Mouse (Mus musculus): ENCODE results near the gene Cd47. TPM values are rescaled to one million over a fixed set of nuclear protein-coding genes. Genes with fewer than 3 reads are reported as not detected.

Cd47 gene
- polyA plus RNA-seq, 1 experiment from 2014 or later = 192 TPM

DNA sequence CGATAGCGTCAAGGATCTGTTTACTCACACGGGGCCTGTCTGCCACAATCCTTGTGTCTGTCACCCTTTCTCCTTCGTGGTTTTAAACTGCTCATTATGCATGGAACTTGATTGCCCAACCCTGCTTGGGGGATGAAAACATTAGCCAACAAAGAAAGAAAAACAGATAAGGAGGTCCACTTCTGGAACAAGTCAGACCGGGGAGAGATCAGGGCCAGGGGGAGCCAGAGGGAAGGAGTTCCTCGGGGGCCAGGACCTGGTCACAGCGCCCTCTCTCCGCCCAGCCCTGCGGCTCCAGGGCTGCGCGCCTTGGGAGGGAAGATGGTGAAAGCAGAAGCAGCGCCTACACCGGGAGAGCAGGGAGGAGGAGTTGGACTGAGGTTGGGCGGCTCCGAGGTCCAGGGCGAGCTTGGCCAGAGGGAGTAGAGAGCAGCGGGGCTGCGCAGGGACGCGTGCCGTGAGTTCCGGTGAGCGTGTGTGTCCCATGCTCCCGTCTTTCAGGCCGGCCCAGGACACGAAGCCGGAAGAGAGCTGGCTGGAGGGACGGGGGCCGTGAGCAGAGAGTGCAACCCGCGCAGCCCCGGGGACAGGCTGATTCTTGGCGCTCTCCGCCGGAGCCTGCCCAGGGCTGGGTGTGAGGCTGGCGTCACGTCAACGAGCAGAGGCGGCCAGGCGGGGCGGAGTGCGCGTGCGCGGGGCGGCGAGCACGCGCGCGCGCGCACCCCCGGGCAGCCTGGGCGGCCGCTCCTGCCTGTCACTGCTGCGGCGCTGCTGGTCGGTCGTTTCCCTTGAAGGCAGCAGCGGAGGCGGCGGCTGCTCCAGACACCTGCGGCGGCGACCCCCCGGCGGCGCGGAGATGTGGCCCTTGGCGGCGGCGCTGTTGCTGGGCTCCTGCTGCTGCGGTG lies 54.9 kb downstream of the Cd47 start:
- Histone ChIP-seq H3K4me2 (ENCODE audit: low read length) (peak overlapping the region; percentile 74), H3K4me3 (ENCODE audit: low read length) (peak overlapping the region; percentile 96), H3K4me1 (ENCODE audit: control insufficient read depth, insufficient read depth, low read depth, low read length) (peaks cover 6% of the 10 kb centered on the region), H3K9ac (ENCODE audit: low read depth, low read length) (peak overlapping the region; percentile 96), H3K9me3 (ENCODE audit: control insufficient read depth, low read length) (no peaks in the 10 kb centered on the region), H3K36me3 (ENCODE audit: control insufficient read depth, insufficient read depth, low read length) (no peaks in the 10 kb centered on the region), H3K27me3 (replicated peaks; ENCODE audit: control insufficient read depth, insufficient read depth, low read length) (no peaks in the 10 kb centered on the region), H3K27ac (ENCODE audit: low read depth, low read length) (peak overlapping the region; percentile 99)
- ATAC-seq = peak; percentile 96
- 2% methylated on average over 52 of the region's 74 CpGs for WGBS

DNA sequence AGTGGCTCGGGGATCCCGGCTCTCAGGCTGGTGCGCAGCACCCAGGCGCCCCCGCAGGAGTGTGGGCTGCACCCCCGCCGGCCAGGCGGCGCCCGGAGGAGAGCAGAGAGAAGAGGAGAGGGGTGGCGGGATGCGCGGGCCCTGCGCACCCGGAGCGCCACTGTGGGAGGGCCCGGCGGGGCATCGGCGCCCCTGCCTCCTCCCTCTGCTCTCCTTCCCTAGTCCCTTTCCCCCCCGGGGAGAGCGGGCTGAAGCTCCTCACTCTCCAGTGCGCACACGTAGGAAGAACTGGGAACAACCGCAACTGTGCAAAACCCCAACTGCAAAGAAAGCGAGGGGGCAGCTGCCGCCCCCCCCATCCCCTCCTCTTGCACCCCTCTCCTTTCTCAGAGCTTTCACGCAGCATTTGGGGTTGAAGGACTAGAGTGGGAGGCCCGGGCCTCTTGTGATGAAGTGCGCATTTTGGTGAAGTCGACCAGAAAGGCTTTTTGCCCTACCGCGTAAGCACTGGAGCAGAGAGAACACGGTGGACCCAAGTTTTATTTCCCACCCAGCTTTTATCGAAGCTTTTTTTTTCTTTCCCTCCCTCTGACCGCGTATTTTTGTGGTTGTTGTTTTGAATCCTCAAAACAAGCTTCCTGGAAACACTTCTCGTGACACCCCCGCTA lies 55.6 kb downstream of the Cd47 start:
- H3K9me3 ChIP-seq (ENCODE audit: control insufficient read depth, low read length) = no peaks in the 10 kb centered on the region
- H3K4me1 ChIP-seq (ENCODE audit: control insufficient read depth, insufficient read depth, low read depth, low read length) = peaks cover 6% of the 10 kb centered on the region
- peak overlapping the region; percentile 96 for H3K9ac ChIP-seq (ENCODE audit: low read depth, low read length)

DNA sequence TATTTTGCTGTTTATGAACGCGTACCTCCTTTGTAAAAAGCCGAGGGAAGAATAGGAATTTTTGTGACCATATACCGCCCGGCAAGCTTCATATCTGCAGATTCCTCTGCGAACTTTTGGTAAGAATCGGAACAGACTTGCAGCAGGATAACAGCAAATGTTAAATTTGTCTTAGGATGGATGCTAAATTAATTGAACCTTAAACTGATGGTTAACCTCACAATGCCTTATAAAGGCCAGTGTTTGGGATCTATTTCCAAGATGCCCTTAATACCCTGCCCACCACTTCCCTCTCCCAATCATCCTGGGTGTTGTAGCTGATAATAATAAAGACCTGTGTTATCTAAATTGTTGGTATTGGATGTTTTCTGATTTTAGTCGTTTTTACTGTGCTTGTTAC lies 56.3 kb downstream of the Cd47 start:
- Histone ChIP-seq H3K27me3 (replicated peaks; ENCODE audit: control insufficient read depth, insufficient read depth, low read length) (no peaks in the 10 kb centered on the region), H3K4me1 (ENCODE audit: control insufficient read depth, insufficient read depth, low read depth, low read length) (peaks cover 6% of the 10 kb centered on the region), H3K27ac (ENCODE audit: low read depth, low read length) (peak overlapping the region; percentile 99), H3K9ac (ENCODE audit: low read depth, low read length) (peak overlapping the region; percentile 96), H3K9me3 (ENCODE audit: control insufficient read depth, low read length) (no peaks in the 10 kb centered on the region), H3K4me3 (ENCODE audit: low read length) (peak overlapping the region; percentile 96), H3K4me2 (ENCODE audit: low read length) (peak overlapping the region; percentile 74), H3K36me3 (ENCODE audit: control insufficient read depth, insufficient read depth, low read length) (no peaks in the 10 kb centered on the region)
- WGBS = 15% methylated on average over 8 of the region's 8 CpGs
- no peak for ATAC-seq

More for the DNA sequence above, 55.6 kb downstream of the Cd47 start:
- Histone ChIP-seq H3K36me3 (ENCODE audit: control insufficient read depth, insufficient read depth, low read length) (no peaks in the 10 kb centered on the region), H3K4me2 (ENCODE audit: low read length) (peak overlapping the region; percentile 74), H3K27ac (ENCODE audit: low read depth, low read length) (peak overlapping the region; percentile 99), H3K27me3 (replicated peaks; ENCODE audit: control insufficient read depth, insufficient read depth, low read length) (no peaks in the 10 kb centered on the region), H3K4me3 (ENCODE audit: low read length) (peak overlapping the region; percentile 96)
- WGBS = under 1% methylated on average over 20 of the region's 39 CpGs
- peak; percentile 86 for ATAC-seq

DNA sequence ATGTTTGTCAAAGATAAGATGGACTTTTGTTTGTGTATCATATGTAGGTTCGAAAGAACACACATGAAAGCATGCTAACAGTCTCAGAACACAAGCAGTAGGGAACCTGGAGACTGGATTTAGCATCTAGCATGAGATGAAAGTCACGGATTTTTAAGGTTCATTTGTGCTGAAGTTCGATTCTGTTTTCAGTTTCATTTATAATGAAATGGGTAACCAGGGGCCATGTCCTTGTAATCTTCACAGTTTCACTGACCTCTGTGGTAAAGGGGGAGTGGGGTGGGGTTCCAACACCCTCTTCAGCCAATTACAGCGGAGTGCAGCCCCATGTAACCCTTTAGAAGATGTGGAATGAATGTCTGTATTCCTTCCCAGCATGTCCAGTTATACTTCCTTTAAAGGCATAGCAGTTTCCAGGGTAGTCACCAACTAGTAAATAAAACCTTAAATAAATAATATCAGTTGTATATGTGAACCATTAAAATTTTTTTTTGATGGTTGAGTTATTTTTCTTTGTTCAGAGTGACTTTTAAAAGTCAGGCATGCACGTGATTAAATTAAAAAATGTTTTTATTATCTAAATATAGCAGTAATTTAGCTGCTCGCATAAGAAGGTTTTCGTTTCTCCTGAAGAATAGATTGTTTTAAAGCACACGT lies 57.3 kb downstream of the Cd47 start:
- peaks cover 6% of the 10 kb centered on the region for H3K4me1 ChIP-seq (ENCODE audit: control insufficient read depth, insufficient read depth, low read depth, low read length)
- no peak for ATAC-seq
- no peak overlapping the region for H3K27ac ChIP-seq (ENCODE audit: low read depth, low read length)
- H3K4me2 ChIP-seq (ENCODE audit: low read length) = peak overlapping the region; percentile 74
- no peaks in the 10 kb centered on the region for H3K9me3 ChIP-seq (ENCODE audit: control insufficient read depth, low read length)
- 46% methylated on average over 8 of the region's 8 CpGs for WGBS
- no peak overlapping the region; the same call in 1 of the 2 replicates for H3K9ac ChIP-seq (ENCODE audit: low read depth, low read length)
- H3K27me3 ChIP-seq (replicated peaks; ENCODE audit: control insufficient read depth, insufficient read depth, low read length) = no peaks in the 10 kb centered on the region
- peak overlapping the region; percentile 24 for H3K4me3 ChIP-seq (ENCODE audit: low read length)
- H3K36me3 ChIP-seq (ENCODE audit: control insufficient read depth, insufficient read depth, low read length) = no peaks in the 10 kb centered on the region

DNA sequence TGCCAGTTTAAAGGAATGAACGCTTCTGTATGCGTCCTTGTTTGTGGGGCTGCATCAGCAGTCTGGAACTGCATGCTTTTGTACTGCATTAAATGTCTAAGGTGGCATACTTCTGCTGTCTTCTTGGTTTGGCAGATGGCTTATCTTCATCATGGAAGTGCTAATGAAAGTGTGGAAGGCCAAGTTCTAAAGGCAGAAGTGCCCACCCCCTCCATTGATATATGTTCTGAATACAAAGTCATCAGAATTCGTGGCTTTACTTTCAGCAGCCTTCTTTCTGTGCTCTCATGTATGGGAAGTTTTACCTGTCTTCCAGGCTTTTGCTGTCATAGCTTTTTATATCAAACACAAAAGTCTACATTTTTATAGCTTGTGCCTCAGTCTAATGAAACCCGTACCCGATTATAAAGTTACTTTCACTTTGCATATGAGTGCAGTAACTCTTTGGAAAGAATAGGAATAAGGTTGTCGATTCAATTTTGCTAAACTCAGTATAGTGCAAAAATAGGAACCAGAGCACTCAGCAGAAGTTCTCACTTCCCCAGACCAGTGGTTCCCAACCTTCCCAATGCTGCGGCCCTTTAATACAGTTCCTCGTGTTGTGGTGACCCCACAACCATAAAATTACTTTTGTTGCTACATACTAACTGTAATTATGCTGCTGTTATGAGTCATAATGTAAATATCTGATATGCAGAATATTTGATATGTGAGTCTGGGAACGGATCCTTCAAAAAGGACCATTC lies 58.0 kb downstream of the Cd47 start:
- H3K27me3 ChIP-seq (replicated peaks; ENCODE audit: control insufficient read depth, insufficient read depth, low read length) = no peaks in the 10 kb centered on the region
- H3K9ac ChIP-seq (ENCODE audit: low read depth, low read length) = 0 out of 2 replicates have a peak overlapping the region, but pooled peaks have one; percentile 39
- peaks cover 6% of the 10 kb centered on the region for H3K4me1 ChIP-seq (ENCODE audit: control insufficient read depth, insufficient read depth, low read depth, low read length)
- WGBS = 69% methylated on average over 9 of the region's 9 CpGs
- no peaks in the 10 kb centered on the region for H3K9me3 ChIP-seq (ENCODE audit: control insufficient read depth, low read length)
- no peak overlapping the region for H3K27ac ChIP-seq (ENCODE audit: low read depth, low read length)
- H3K4me3 ChIP-seq (ENCODE audit: low read length) = peak overlapping the region; percentile 24
- ATAC-seq = no peak
- peak overlapping the region; percentile 56 for H3K4me2 ChIP-seq (ENCODE audit: low read length)
- no peaks in the 10 kb centered on the region for H3K36me3 ChIP-seq (ENCODE audit: control insufficient read depth, insufficient read depth, low read length)

DNA sequence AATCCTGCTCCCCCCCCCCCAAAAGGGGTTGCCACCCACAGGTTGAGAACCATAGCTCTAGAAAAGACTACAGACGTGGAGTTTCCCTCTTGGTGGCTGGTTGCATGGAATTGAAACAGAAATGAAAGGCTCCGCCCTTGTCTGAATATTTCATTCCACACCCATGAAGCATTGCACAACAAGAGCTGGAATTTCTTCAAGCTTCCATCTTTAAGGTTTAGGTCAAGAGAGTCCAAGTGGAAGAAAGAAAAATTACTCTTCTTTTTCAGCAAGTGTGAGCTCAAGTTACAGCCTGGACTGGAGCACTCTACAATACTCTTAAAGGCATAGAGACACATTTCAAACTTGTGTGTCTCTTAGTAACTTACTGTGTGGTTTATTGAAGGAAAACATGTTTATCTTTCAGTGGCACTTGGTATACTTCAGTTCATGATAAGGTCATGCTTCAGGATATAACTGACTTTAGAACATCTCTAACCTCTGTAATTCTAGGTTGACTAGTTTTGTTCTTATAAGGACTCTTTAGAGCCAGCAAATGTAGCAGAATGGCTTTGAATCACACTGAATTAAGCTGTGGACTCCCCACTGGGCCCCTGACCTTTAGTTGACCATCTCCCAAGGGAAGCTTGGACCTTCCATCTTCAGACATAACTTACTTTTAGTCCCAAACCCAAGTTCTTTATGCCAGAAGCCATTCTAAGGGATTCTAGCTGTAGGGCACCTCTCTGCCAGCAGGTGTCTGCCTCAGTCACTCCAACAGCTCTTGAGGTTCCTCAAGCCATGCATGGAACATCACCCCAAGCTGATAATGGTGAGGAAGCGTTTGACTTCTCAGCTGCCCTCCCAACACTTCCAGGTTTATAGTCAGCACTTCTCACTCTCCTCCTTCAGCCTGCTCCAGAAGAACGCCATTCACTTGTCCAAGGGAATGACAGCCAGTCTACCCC lies 58.8 kb downstream of the Cd47 start:
- WGBS = 78% methylated on average over 4 of the region's 4 CpGs

DNA sequence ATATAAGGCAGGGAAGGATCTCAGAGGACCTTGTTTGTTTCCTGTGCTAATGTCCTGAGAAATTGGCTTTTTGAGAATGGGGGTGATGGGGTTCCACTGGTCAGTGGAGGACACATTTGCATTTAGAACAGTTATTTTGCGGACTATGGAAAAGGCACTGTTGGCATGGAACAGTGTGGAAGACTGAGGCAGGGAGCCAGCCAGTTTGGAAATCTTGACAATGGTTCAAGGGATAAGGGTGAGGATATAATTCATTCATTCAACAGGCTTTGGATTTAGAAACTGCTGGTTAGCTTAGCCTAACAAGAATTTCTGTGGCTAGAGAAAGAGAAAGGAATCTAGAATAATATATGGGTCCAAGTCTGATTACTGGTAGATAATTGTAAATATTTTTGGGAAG lies 61.7 kb downstream of the Cd47 start:
- Histone ChIP-seq H3K36me3 (ENCODE audit: control insufficient read depth, insufficient read depth, low read length) (no peaks in the 10 kb centered on the region), H3K4me2 (ENCODE audit: low read length) (no peak overlapping the region), H3K9ac (ENCODE audit: low read depth, low read length) (no peak overlapping the region), H3K27me3 (replicated peaks; ENCODE audit: control insufficient read depth, insufficient read depth, low read length) (no peaks in the 10 kb centered on the region), H3K27ac (ENCODE audit: low read depth, low read length) (no peak overlapping the region), H3K4me3 (ENCODE audit: low read length) (no peak overlapping the region), H3K9me3 (ENCODE audit: control insufficient read depth, low read length) (peaks cover 5% of the 10 kb centered on the region; the same call in 1 of the 2 replicates), H3K4me1 (ENCODE audit: control insufficient read depth, insufficient read depth, low read depth, low read length) (peaks cover 6% of the 10 kb centered on the region)
- ATAC-seq = no peak
- WGBS = 97% methylated on average over 1 of the region's 1 CpGs

More for the DNA sequence above, 58.8 kb downstream of the Cd47 start:
- H3K9ac ChIP-seq (ENCODE audit: low read depth, low read length) = no peak overlapping the region
- peaks cover 6% of the 10 kb centered on the region for H3K4me1 ChIP-seq (ENCODE audit: control insufficient read depth, insufficient read depth, low read depth, low read length)
- H3K9me3 ChIP-seq (ENCODE audit: control insufficient read depth, low read length) = no peaks in the 10 kb centered on the region
- H3K27ac ChIP-seq (ENCODE audit: low read depth, low read length) = no peak overlapping the region
- H3K4me3 ChIP-seq (ENCODE audit: low read length) = no peak overlapping the region
- peak overlapping the region; percentile 56 for H3K4me2 ChIP-seq (ENCODE audit: low read length)
- H3K36me3 ChIP-seq (ENCODE audit: control insufficient read depth, insufficient read depth, low read length) = no peaks in the 10 kb centered on the region
- no peaks in the 10 kb centered on the region for H3K27me3 ChIP-seq (replicated peaks; ENCODE audit: control insufficient read depth, insufficient read depth, low read length)
- no peak for ATAC-seq

DNA sequence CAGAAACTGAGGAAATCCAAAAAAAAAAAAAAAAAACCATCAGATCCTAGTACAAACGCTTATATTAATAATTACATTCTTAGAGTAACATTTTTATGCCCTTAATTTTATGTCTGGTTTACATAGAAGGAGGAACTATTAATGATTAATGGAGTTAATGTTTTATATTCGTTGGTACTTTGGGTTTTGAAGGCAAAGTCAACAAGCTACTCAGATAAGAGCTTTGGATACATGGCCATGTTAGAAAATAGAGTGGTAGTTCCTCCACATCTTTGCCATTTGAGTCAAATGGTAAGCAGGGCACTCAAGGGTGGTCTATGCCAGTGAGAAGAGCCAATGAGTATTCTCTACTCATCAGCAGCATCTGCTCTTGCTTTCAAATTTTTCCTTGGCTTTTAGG lies 66.3 kb downstream of the Cd47 start:
- H3K27me3 ChIP-seq (replicated peaks; ENCODE audit: control insufficient read depth, insufficient read depth, low read length) = no peaks in the 10 kb centered on the region
- no peak for ATAC-seq
- WGBS = 93% methylated on average over 2 of the region's 2 CpGs
- H3K36me3 ChIP-seq (ENCODE audit: control insufficient read depth, insufficient read depth, low read length) = peaks cover 9% of the 10 kb centered on the region; the same call in 1 of the 2 replicates
- H3K27ac ChIP-seq (ENCODE audit: low read depth, low read length) = no peak overlapping the region
- no peak overlapping the region for H3K4me2 ChIP-seq (ENCODE audit: low read length)
- no peak overlapping the region for H3K4me3 ChIP-seq (ENCODE audit: low read length)
- no peaks in the 10 kb centered on the region for H3K4me1 ChIP-seq (ENCODE audit: control insufficient read depth, insufficient read depth, low read depth, low read length)
- H3K9ac ChIP-seq (ENCODE audit: low read depth, low read length) = no peak overlapping the region
- H3K9me3 ChIP-seq (ENCODE audit: control insufficient read depth, low read length) = peaks cover 5% of the 10 kb centered on the region; the same call in 1 of the 2 replicates

Measured in hindbrain, embryonic 16.5 days (tissue).